Mouse (Mus musculus): ENCODE measurements around the gene Aqp3.
A peak's percentile ranks its signal among the peaks of the same experiment; 100 is the strongest.
"Not testable (repeated sequence)": the region's sequence is repeated elsewhere in the genome, so short reads cannot be mapped to it uniquely, and the experiment has no call there.

The Aqp3 gene

GRCm38 (mm10) chr4:41107440-41107839 lies 9.5 kb upstream of the Aqp3 start:
- no peak for DNase-seq (ENCODE audit: extremely low read depth, insufficient read length, low spot score)

GRCm38 (mm10) chr4:41102901-41103300 lies 4.9 kb upstream of the Aqp3 start:
- DNase-seq (ENCODE audit: extremely low read depth, insufficient read length, low spot score): peak; percentile 77

GRCm38 (mm10) chr4:41100986-41101385 lies 3.0 kb upstream of the Aqp3 start:
- no peak for DNase-seq (ENCODE audit: extremely low read depth, insufficient read length, low spot score)

GRCm38 (mm10) chr4:41098577-41098951 lies 581 bp upstream of the Aqp3 start:
- no peak for DNase-seq (ENCODE audit: extremely low read depth, insufficient read length, low spot score)

- DNase-seq (ENCODE audit: extremely low read depth, insufficient read length, low spot score): no peak
Measured at GRCm38 (mm10) chr4:41097381-41097780, 602 bp downstream of the Aqp3 start.

- DNase-seq (ENCODE audit: extremely low read depth, insufficient read length, low spot score): no peak
Measured at GRCm38 (mm10) chr4:41096794-41097193, 1.2 kb downstream of the Aqp3 start.

- no peak for DNase-seq (ENCODE audit: extremely low read depth, insufficient read length, low spot score)
Measured at GRCm38 (mm10) chr4:41096169-41096568, 1.8 kb downstream of the Aqp3 start.

- peak; percentile 85 for DNase-seq (ENCODE audit: extremely low read depth, insufficient read length, low spot score)
Measured at GRCm38 (mm10) chr4:41094361-41094760, 3.6 kb downstream of the Aqp3 start.

- no peak for DNase-seq (ENCODE audit: extremely low read depth, insufficient read length, low spot score)
Measured at GRCm38 (mm10) chr4:41092958-41093357, 5.0 kb downstream of the Aqp3 start.

- no peak for DNase-seq (ENCODE audit: extremely low read depth, insufficient read length, low spot score)
Measured at GRCm38 (mm10) chr4:41091391-41091790, 6.6 kb downstream of the Aqp3 start.

- DNase-seq (ENCODE audit: extremely low read depth, insufficient read length, low spot score): no peak
Measured at GRCm38 (mm10) chr4:41089705-41090104, 8.3 kb downstream of the Aqp3 start.

GRCm38 (mm10) chr4:41089189-41089588 lies 8.8 kb downstream of the Aqp3 start:
- no peak for DNase-seq (ENCODE audit: extremely low read depth, insufficient read length, low spot score)

GRCm38 (mm10) chr4:41087459-41088298 lies 10.3 kb downstream of the Aqp3 start:
- DNase-seq (ENCODE audit: extremely low read depth, insufficient read length, low spot score): no peak

- no peak for DNase-seq (ENCODE audit: extremely low read depth, insufficient read length, low spot score)
Measured at GRCm38 (mm10) chr4:41086947-41087346, 11.0 kb downstream of the Aqp3 start.

- no peak for DNase-seq (ENCODE audit: extremely low read depth, insufficient read length, low spot score)
Measured at GRCm38 (mm10) chr4:41084819-41085218, 13.2 kb downstream of the Aqp3 start.

GRCm38 (mm10) chr4:41082803-41083202 lies 15.2 kb downstream of the Aqp3 start:
- not testable (repeated sequence) for DNase-seq (ENCODE audit: extremely low read depth, insufficient read length, low spot score)

- DNase-seq (ENCODE audit: extremely low read depth, insufficient read length, low spot score): no peak
Measured at GRCm38 (mm10) chr4:41081733-41082132, 16.2 kb downstream of the Aqp3 start.

- DNase-seq (ENCODE audit: extremely low read depth, insufficient read length, low spot score): peak; percentile 73
Measured at GRCm38 (mm10) chr4:41078726-41079125, 19.3 kb downstream of the Aqp3 start.

GRCm38 (mm10) chr4:41074461-41074860 lies 23.5 kb downstream of the Aqp3 start:
- no peak for DNase-seq (ENCODE audit: extremely low read depth, insufficient read length, low spot score)

- no peak for DNase-seq (ENCODE audit: extremely low read depth, insufficient read length, low spot score)
Measured at GRCm38 (mm10) chr4:41073008-41073817, 24.8 kb downstream of the Aqp3 start.

GRCm38 (mm10) chr4:41071500-41072429 lies 26.2 kb downstream of the Aqp3 start:
- DNase-seq (ENCODE audit: extremely low read depth, insufficient read length, low spot score): no peak
